Mouse (Mus musculus): ENCODE measurements around the gene Large2. TPM values are rescaled to one million over a fixed set of nuclear protein-coding genes. Genes with fewer than 3 reads are reported as not detected.

Gene Large2
- total RNA-seq, 1 experiment from 2014 or later, result not detected

DNA sequence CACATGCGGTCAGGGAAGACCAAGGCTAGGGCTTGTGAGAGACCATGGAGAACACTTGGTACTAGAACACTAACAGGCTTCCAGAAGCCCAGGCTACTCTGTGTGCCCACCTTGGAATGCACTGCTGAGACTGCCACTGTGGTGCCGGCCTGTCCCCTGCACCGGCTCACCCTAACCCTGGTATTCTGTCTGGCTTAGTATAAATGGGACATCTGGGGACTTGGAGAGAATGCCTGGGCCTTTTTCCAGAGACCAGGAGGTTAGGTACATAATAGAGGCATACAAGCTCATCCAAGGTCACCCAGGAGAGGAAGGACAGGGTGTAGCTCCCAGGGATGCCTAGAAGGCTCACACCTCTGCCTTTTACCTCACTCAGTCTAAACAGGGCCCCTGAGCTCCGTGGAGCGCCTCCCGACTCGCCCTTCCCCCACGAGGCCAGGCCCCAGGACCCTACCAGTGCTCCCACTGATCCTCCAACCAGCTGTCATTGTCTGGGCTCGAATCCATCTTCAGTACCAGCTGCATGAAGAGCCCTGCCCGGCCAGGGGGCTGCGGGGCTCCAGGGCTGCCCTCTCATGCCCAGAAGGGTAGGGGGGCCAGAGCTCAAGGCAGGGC is 17.1 kb upstream of the Large2 start:
- no peak for ATAC-seq (replicated peaks; ENCODE audit: insufficient number of reproducible peaks, low FRiP score, low TSS enrichment, poor library complexity, severe bottlenecking)

DNA sequence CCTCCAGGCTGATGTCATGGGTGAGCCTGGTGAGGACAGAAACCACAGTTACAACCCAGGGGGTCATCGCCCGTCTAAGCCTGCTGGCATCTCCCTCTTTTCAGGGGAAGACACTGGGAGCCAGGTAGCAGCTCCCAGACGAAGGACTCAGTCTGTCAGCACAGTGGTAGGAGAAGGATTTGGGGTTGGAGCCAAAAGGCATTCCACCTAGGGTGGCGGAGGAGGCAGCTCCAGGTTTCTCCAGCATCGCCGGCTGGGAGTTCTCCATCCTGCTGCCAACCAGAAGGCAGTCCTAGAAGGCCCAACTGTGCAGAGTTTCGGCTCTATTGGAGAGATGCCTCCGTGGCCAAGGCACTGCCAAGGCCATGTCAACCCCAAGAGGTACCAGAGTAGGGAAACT is 16.4 kb upstream of the Large2 start:
- no peak for ATAC-seq (replicated peaks; ENCODE audit: insufficient number of reproducible peaks, low FRiP score, low TSS enrichment, poor library complexity, severe bottlenecking)

DNA sequence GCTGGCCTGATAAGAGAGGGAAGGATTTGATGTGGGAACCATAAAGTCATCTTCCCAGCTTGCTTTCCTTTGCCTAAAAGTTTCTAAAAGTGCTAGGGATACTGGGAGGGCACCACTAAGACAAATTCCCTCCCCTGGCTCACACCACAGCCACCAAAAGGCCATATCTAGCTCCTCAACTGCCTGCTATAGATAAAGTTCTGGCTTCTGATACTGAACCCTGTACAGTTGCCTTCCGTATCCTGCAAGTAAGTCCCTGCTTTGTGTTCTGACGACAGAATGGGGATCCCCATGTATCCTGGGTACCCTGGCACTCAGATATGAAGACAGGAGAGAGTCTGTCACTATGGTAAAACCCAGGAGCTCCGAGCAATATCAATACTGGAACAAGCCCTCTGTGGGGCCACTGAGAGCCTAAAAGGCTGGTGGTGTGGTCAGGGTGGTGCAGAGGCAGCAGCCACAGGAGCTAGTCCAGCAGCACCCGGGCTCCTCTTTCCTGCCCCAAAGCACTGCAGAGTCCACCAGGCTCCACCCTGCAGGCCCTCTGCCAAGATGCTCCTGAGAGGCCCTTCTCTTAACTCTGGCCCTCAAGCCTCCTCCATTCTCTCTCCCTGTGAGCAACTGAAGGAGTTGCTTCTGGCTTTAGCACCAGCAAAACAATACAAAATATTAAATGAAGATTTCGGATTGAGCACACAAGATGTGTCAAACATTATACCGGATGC is 15.7 kb upstream of the Large2 start:
- ATAC-seq (replicated peaks; ENCODE audit: insufficient number of reproducible peaks, low FRiP score, low TSS enrichment, poor library complexity, severe bottlenecking), result no peak

DNA sequence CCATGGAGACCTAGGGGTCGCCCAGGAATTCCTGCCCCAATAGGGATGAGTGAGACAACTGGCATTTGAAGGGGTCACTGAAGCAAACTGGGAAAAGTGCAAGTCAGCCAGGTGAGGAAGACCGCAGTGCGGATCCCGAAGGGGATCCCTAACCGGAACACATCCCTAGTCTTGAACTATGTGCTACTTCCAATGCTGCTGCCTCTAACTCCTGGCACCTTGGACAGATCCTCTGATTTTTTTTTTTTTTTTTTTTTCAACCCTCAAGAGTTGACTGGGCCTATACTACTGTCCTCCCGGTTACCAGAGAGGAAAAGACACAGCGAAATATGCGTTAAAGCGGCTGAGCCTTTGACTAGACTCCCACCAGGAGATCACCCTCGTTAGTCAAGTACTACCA is 15.0 kb upstream of the Large2 start:
- ATAC-seq (replicated peaks; ENCODE audit: insufficient number of reproducible peaks, low FRiP score, low TSS enrichment, poor library complexity, severe bottlenecking), result no peak

DNA sequence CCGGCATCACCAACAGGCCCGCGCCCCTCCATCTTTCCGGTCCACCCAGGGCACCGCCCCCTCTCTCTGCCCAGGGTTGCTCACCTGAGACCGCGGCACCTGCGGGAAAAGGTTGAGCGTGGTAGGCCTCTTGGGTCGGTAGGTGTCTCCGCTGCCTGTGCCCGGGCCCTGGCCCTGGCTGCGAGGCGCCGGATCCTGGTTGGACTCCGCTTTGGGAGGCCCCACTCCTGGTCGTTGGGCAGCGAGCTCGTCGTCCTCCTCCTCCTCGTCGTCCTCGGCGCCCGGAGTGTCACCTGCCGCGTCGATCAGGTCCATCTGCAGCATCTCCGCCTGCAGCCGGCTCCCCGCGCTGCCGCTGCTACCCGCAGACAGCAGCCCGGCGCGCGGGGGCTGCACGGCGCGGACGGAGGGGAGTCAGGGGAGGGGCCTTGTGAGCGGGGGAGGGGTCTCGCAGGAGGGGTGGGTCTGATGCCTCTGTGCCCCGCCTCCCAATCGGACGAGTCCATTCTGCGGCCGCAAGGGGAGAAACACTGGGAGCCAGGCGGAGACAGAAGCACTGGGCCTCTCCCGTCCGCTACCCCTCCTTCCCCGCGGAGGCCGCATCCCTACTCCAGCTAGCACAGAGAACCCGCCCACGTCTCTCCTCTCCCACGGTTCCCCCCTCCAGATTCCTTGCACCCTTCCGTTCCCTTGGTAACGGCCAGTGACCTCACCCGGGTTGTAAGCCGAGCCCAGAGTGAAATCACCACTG is 14.4 kb upstream of the Large2 start:
- no peak for ATAC-seq (replicated peaks; ENCODE audit: insufficient number of reproducible peaks, low FRiP score, low TSS enrichment, poor library complexity, severe bottlenecking)

DNA sequence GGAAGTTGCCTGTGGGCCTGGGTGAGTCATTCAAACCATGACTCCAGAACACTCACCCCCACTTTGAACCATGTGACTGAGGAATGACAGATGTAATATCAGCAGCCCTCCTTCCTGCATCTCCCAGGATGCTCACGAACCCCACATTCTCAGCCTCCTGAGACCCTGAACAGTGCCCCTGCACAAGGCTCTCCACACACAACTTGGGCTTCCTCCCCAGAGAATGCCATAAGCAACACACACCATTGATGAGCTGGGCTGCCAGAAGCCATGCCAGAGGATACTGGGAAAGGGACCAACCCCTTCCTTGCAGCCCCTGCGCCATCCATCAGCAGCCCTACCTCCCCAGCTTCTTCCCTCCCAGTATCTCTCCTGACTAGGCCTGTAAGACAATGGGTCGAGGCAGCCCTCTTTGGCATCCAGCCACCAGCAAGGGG is 13.4 kb upstream of the Large2 start:
- ATAC-seq (replicated peaks; ENCODE audit: insufficient number of reproducible peaks, low FRiP score, low TSS enrichment, poor library complexity, severe bottlenecking), result no peak

DNA sequence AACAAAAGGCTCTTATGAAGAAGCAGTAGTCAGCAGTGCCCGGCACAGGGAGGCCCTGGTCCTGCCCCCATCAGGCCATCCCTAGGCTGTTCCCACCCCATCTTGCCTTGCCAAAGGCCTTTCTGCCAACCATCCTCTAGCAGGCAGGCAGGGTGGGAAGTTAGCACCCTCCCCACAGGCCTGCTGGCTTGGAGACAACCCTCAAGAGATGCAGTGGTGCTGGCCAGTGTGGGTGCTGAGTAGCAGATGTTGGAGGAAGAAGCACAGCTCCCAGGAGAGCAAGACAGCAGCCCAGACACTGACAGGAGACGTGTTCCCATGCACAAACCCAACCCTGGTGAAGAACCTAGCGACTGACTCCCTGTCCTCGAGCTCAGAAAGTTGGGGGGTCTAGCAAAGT is 13.0 kb upstream of the Large2 start:
- no peak for ATAC-seq (replicated peaks; ENCODE audit: insufficient number of reproducible peaks, low FRiP score, low TSS enrichment, poor library complexity, severe bottlenecking)

DNA sequence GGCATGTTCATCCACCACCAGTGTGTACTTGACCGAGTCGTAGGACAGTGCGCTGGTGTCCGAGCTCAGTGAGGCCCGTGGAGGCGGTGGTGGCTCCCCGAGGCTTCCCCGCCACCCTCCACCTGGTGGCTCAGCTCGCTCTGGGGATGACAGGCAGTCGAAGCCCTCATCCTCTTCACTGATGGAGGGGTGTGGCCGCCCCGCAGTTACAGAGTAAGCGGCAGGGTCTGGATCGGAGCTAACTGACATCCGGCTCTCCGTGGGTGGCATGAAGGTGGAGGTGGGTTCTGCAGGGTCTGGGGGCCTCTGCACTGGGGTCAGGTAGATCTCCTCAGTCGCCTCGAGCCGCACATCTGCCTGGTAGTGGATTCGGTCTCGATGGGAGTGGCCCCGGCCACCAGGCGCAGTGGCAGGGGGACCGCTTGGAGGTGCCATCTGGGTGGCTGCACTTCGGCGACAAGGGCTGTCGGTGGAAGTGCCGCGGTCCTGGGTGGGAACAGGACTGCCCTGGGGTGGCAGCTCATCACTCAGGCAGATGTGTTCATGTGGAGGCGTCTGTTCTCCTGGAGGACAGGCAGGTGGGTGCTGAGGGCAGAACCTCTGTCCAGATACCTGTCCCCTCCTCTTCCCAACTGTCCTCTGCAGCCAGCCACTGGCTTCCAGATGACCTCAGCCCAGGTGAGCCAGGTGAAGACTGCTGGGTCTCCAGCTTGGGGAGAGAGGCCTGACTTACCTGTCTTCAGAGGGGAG is 12.3 kb upstream of the Large2 start:
- ATAC-seq (replicated peaks; ENCODE audit: insufficient number of reproducible peaks, low FRiP score, low TSS enrichment, poor library complexity, severe bottlenecking), result no peak

DNA sequence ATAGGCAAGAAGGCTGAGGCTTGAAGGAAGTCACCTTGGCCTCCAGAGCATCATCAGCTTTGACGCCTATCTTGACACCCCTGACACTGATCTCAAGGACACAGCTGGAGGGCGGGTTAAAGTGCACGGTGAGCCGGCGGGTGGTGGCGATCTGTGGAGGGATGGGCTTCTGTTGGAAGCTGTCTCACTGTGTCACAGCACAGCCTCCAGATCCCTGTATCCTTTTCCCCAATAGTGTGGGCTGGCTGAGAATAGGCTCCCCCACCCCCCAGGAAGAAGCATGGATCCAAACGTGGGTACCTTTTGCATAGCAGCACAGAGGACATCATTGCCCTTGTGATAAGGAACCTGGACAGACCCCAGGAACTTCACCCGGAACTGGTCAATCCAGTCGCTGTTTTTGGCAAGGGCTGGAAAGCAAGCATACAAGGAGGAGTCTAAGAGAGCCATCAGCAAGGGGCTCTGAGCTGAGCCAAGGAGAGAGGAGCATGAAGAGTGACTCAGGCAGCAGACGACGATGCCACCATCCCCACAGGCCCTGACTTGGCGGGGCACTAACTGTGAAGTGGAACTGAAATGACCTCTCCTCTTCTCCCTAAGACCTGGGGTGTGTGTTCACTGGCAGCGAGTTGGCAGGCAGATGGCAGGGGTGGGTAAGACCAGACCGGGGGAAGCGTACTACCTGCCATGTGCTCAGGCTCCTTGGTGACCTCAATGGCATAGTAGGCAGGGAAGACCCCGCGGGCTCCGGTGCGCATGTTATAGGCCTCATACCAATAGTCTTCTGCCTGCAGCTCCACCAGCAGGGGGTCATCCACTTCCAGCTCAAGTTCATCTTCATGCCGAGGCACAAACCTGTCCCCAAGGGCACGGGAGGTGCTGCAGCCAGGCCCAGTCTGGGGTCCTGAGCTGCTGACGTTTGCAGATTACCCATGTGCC is 10.7 kb upstream of the Large2 start:
- no peak for ATAC-seq (replicated peaks; ENCODE audit: insufficient number of reproducible peaks, low FRiP score, low TSS enrichment, poor library complexity, severe bottlenecking)

DNA sequence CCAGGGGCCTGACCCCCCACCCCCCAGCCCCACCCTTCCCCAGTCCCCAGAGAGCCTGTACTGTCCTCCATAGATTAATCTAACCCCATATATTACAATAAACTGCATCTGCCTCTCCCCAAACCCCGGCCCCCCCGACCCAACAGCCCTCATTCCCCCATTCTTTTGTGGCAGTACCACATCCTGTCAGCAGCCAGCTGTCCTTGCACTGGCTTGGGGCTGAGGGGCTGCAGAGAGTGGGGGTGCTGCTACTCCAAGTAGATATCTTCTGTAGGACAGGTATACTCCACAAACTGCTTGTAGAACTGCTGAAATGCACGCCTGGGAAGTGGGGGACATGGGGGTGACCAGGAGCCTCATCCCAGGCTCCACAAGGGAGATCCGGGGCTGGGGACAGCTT is 9.4 kb upstream of the Large2 start:
- no peak for ATAC-seq (replicated peaks; ENCODE audit: insufficient number of reproducible peaks, low FRiP score, low TSS enrichment, poor library complexity, severe bottlenecking)

DNA sequence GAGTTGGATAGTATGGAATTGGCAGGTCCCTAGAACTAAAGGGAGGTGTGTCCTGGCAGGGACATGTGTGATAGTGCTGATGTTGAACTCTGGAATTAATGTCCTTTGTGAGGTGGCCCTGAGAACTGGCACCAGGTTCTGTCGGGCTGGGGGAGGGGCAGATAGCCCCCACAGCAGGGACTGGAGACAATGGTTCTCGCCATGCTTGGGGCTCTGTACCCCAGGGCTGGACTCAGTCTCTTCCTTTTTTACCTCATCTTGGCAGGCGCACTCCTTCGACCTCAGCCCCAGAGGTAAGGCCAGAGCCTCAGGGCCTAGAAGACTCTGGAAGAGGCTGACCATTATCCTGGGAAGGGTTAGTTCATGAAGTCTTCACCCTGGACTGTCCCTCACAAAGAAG is 8.1 kb upstream of the Large2 start:
- no peak for ATAC-seq (replicated peaks; ENCODE audit: insufficient number of reproducible peaks, low FRiP score, low TSS enrichment, poor library complexity, severe bottlenecking)

DNA sequence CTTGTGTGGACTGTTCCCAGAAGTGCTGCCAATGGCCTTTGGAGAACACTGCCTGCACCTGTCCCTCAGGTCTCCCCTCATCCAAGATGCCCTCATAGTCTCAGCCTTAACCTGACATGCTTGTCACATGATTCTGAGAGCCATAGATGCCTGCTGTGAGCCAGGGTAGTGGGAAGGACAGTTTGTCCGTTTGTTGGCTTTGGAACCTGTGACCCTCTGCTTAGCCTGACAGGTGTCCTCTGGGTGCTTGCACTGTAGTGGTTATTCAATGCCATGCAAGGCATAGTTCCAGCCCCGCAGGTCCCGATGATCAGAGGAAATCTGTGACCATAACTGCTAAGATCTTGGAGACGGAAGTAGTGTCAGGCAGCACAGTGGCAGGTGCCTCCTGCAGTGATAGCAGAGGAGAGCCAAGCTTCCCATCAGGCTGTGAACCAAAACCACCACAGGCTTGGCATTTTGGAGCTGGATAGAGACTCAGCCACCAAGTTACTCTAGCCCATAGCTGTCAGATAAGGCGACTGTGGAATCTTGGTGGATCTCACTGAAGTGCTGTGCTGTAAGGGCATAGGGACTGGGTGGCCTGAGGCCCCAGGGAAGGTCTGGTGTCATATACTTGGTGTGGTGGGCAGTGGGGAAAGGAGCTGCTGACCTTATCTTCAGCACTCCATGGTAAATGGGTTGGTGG is 7.4 kb upstream of the Large2 start, which contains the start of gene 1700029I15Rik:
Gene 1700029I15Rik (plus strand): TSS at position 638 of the 688 bp plus-strand sequence.
- no peak for ATAC-seq (replicated peaks; ENCODE audit: insufficient number of reproducible peaks, low FRiP score, low TSS enrichment, poor library complexity, severe bottlenecking)

DNA sequence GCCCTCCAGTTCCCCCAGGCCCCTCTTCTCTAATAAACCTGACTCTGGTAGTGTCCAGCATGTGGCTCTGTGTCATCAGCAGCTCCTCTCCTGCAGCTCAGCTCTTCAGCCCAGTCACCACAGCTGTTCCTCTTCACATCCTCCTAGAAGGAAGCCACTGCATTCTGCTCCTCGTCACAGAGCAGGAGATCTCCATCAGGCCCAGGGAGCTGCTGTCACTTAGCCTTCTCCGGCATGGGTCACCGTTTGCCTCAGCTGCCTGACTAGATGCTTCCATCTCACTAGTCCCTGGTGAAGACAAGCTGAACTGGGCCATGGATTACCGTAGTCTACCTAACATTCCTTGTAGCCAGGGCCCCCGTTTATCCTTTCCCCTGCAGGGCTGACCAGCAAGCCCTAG is 6.5 kb upstream of the Large2 start:
- ATAC-seq (replicated peaks; ENCODE audit: insufficient number of reproducible peaks, low FRiP score, low TSS enrichment, poor library complexity, severe bottlenecking), result no peak

DNA sequence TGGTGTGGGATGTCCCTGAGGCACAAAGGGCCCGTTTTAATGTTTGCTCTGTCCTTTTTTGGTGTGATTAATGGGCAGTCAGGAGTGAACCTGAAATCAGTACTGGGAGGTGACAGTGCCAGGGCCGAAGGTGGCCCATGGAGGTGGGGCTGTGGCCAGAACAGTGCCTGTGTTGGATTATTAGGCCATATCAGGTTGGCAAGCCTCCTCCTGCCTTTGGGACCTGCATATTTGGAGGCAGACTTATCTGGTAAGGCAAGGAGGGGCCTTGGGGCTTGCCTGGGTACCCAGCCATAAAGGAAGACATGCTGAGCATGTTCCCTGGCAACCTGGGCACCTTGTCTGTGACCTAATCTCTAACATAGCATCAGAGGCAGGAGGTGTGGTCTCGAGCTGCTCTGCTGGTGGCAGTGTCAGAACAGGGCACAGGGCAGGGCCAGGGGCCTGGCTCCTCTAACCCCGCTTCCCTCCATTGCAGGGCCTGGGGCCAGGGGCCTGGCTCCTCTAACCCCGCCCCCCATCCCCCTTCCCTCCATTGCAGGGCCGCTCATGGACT is 5.9 kb upstream of the Large2 start:
- no peak for ATAC-seq (replicated peaks; ENCODE audit: insufficient number of reproducible peaks, low FRiP score, low TSS enrichment, poor library complexity, severe bottlenecking)

DNA sequence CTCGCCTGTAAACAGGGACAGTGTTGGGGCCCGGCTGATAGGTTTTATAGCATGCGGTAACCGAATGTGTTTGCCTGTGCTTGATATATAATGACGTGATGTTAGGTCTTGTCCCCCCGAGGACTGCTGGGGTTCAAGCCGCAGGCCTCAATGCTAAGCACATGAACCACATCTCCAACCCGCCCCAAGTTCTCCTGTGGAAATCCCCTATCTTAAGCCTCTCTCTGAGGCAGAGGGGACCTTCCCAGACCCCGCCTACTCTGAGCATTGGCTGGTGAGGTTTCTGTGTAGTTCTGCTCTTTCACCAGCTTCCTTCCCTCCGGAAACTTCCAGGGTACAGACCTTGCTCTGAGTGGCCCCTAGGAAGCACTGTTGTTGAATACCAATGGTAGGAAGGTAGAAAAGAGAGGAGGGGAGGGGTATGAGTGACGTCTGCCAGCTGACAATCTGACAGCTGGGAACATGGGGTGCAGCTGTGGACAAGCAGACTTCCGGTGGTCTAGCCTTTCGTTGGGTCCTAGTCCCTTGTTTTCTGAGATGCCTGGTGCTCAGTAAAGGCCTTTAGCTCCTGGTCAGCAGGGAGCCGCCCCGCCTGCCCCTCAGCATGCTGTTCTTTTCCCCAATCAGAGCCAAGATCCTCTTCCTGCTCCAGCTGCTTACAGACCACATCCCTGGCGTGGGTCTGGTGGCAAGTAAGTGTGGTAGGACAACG is 5.3 kb upstream of the Large2 start:
- no peak for ATAC-seq (replicated peaks; ENCODE audit: insufficient number of reproducible peaks, low FRiP score, low TSS enrichment, poor library complexity, severe bottlenecking)

DNA sequence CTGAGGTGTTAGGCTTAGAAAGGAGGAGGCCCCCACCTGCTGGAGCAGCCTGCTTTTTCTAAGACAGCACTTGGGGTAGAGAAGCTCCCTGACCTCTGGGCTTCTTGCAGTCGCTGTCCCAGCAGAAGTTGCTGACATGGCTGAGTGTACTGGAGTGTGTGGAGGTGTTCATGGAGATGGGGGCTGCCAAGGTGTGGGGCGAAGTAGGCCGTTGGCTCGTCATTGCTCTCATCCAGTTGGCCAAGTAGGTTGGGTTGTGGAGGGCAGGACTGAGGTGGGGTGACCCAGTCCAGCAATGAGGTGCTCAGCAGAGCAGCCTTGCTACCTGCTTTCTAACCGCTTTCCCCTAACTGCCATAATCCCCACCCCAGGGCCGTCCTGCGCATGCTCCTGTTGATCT is 2.7 kb upstream of the Large2 start:
- no peak for ATAC-seq (replicated peaks; ENCODE audit: insufficient number of reproducible peaks, low FRiP score, low TSS enrichment, poor library complexity, severe bottlenecking)

DNA sequence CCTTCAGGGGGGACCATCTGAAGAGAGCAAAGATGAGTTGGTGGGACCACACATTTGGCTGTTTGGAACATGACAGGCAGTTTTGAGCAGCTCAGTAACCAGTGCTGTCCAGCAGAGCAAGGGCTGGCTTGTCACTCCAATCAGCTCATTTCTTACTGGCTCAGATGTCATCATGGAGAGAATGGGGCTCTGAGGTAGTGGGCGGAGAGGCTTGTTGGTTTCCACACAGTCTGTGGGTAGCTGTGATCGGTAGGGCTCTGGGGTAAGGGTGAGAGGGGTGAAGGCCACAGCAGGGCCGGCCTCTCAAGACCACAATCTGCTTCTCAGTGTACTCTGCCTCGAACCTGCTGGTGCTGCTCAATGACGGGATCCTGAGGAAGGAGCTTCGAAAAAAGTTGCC is 1.6 kb upstream of the Large2 start:
- ATAC-seq (replicated peaks; ENCODE audit: insufficient number of reproducible peaks, low FRiP score, low TSS enrichment, poor library complexity, severe bottlenecking), result no peak
